Mouse (Mus musculus) stomach, postnatal 0 days (tissue): ENCODE data around the gene Gm5134.

Experiments
- CTCF ChIP-seq: IDR thresholded peaks from 2 replicates; pipeline ENCODE4 v1.5.1; 2016; ENCODE audit warnings: antibody characterized with exemption, low read depth, mild to moderate bottlenecking, moderate library complexity
- EP300 ChIP-seq: optimal IDR thresholded peaks from 2 replicates; pipeline ENCODE3; 2016; ENCODE audit warnings: antibody characterized with exemption

GRCm38 (mm10) chr10:75945896-75946295 is 8.4 kb upstream of the Gm5134 start:
- no peak for TF ChIP-seq CTCF
- TF ChIP-seq EP300 = no peak
